Mouse (Mus musculus): ENCODE results near the gene Mmrn2. TPM values are rescaled to one million over a fixed set of nuclear protein-coding genes. Genes with fewer than 3 reads are reported as not detected.
"Not testable (repeated sequence)": the region's sequence is repeated elsewhere in the genome, so short reads cannot be mapped to it uniquely, and the experiment has no call there.

Gene Mmrn2
- total RNA-seq, 2 experiments from 2014 or later, result 25.2 to 34.6 TPM

DNA sequence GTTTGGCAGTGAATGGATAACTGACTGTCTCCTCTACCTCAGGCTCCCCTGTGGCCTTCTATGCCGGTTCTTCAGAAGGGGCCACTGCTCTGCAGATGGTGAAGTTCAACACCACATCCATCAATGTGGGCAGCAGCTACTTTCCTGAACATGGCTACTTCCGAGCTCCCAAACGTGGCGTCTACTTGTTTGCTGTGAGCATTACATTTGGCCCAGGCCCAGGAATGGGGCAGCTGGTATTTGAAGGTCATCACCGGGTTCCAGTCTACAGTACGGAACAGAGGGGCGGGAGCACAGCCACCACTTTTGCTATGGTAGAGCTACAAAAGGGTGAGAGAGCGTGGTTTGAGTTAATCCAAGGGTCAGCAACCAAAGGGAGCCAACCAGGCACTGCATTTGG, 27.6 kb downstream of the Mmrn2 start:
- DNase-seq, result peak; percentile 60

DNA sequence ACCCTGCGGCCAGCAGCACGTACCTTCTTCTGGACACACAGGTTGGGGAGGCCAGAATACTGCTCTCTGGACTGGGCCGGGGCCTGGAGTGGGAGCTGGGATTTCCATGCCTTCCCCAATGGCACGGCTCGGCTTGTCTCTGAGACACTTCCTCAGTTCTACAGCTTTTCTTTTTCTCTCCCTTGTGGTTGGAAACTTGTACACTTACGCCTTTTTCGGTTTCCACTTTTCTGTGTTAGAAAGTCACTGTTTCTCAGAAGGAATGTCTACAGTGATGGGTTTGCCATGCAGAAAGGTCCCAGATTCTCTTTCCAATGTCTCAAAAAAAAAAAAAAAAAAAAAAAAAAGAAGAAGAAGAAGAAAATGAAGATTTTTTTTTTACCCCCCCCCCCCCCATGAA, 28.2 kb downstream of the Mmrn2 start:
- DNase-seq, result no peak

DNA sequence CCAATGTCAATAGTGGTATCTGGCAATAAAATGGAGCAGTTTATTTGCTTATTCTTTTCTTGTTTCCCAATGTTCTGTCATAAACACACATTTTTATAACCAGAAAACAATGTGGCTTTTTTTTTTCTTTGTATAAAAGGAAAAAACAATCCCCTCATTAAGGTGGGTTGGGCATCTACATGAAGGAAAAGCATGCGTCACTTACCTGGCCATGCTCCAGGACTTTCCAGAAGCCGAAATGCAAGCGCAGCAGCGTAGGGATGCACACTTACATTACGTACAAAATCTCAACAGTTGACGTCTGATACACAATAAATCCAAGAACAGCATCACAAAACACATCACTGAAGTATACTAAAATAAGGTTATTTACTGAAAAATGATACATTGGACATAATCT, 35.5 kb downstream of the Mmrn2 start:
- DNase-seq, result no peak

DNA sequence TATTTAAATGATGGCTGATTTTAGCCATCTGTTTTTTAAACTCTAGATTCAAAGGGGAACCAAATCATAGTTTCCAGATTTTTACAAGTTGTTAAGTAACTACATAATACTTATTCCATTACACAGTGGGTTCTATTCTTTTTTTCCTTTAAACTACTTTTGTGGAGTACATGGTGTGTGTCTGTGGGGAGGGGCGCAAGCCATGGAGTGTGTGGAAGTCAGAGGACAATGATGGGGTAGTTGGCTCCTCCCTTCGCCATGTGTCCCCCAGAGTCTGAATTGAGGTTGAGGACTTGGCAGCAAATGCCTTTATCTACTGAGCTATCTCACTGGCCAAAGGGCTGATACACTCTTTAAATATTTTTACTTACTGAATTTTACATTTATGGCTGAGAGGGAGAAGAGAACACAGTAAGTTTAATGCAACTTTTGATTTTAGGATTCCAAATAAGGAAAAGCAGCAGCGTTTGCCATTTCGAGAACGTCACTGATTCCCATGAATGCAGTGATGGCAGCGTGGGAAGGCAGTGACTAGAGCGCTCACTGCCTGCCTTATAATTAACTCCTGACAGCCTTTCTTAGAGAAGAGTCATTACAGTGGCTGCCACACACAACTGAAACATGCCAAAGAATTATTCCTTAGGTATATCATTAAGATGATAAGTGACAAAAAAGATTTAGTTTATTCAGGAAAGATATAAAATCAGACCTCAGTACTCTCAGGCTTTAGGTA, 37.1 kb downstream of the Mmrn2 start:
- DNase-seq, result no peak

GRCm38 (mm10) chr14:34416946-34417345, 41.7 kb downstream of the Mmrn2 start:
- not testable (repeated sequence) for DNase-seq

GRCm38 (mm10) chr14:34417501-34417900, 42.2 kb downstream of the Mmrn2 start:
- DNase-seq, result no peak

DNA sequence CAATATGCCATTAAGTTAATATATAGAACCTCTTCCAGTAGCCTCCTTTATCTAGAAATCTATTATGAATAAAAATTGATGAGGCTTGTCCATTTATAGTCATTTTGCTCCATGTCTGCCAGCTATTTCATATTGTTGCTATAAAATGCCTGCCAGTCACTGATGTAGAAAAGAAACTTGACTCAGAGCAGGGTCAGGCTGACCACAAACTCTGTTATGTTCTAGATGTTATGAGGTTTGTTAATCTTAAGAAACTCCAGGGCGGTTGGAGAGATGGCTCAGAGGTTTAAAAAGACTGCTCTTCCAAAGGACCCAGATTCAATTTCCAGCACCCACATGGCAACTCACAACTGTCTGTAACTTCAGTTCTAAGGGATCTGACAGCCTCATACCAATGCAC, 45.8 kb downstream of the Mmrn2 start:
- no peak for DNase-seq

- DNase-seq, result no peak
These were observed 53.0 kb downstream of the Mmrn2 start for GRCm38 (mm10) chr14:34428274-34428673.

- no peak for DNase-seq
These were observed 53.8 kb downstream of the Mmrn2 start for GRCm38 (mm10) chr14:34429069-34429468.

DNA sequence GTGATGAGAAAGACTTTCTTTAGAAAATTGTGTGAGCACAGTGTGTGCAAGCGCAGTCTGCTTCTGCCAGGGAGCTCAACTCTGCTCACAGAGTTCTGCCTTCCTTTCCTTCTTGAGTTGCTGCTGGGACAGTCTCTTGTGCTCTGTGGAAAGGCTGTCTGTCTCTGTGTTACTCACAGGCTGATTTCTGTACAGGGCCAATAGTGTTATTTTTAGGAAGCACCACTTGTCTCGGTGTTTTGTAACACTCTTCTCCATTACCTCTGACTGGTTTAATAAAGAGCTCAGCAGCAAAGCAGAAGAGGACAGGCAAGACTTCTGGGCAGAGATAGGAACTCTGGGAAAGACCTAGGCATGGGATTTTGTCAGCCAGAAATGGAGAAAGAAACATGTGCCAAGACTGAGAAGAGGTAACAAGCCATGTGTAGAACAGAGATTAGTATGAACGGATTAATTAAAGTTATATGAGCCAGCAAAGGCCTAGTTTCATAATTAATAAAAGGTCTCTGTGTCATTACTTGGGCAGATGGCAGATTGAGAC, 65.3 kb downstream of the Mmrn2 start:
- DNase-seq, result no peak

- no peak for DNase-seq
These were observed 67.3 kb downstream of the Mmrn2 start for GRCm38 (mm10) chr14:34442531-34442930.

DNA sequence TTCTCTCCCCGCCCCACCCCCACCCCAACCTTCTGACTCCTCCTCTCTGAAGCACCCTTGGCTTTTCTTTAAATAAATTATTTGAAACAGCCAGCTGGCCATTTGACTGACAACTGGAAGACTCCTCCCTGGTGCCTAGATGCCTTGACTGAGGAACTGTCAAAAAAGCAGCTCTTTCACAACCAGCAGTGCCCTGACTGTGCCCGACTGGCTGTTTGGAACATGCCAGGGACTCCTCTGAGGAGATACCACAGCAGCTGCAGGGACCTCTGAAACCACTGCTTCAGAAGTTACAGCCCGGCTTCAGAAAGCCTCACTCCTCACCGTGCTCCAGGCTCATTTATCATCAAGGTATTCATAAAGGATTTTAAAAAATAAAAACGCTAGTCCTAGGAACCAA, 69.1 kb downstream of the Mmrn2 start:
- DNase-seq, result peak; percentile 11

- no peak for DNase-seq
These were observed 69.7 kb downstream of the Mmrn2 start for GRCm38 (mm10) chr14:34444924-34445323.

DNA sequence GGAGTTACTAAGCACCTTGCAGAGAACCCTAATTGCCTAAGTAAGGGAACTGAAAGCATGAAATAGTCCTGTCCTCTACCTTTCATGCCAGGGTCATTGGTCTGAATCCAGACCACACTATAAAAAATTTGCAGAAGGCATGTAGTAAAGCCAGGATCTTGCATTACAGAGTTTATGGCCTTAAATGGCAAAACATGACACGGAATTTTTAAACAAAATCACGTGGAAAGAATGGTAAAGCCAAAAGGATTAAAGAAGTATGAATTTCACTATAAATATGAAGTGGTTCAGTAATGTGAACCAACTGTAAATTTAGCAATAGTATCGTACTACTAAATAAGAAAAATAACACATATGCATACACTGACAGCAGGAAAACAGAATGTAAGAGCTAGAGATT, 70.1 kb downstream of the Mmrn2 start:
- DNase-seq, result peak; percentile 12

- no peak for DNase-seq
These were observed 71.4 kb downstream of the Mmrn2 start for GRCm38 (mm10) chr14:34446624-34447023.

DNA sequence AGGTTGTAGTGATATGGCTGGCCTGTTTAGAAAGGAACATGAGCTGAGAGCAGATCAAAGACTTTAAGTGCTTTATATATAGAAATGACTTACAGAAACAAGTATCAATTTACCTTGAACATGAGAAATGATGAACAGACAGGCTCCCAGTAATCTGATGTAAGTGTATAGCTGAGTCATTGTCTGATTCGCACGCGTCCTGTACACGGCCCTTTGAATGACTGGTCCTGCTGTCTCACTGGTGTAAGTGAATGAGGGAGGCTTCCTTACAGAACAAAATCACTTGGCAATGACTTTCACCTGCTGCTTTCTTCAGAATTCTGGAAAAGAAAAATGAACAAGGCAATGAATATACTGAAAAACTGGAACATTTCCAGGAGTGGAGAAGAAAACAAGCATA, 72.4 kb downstream of the Mmrn2 start:
- DNase-seq, result no peak

- no peak for DNase-seq
These were observed 73.1 kb downstream of the Mmrn2 start for GRCm38 (mm10) chr14:34448398-34448797.

- DNase-seq, result peak; percentile 7
These were observed 74.5 kb downstream of the Mmrn2 start for GRCm38 (mm10) chr14:34449807-34450206.

- DNase-seq, result no peak
These were observed 75.2 kb downstream of the Mmrn2 start for GRCm38 (mm10) chr14:34450451-34450850.

DNA sequence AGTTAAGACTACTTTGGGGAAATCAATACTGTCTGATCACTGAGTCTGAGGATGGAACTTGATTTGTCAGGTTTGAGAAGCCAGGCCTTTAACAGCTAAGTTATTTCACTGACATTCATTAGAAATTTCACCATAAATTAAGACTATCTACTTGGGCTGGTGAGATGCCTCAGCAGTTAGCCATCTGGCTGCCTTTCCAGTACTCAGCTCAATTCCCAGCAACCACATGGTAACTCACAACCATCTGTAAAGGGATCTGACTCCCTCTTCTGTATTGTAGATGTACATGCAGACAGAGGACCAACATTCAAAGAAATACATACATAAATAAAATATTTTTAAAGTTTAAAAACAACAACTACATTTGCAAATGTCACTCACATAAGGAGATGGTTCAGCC, 76.6 kb downstream of the Mmrn2 start:
- no peak for DNase-seq

DNA sequence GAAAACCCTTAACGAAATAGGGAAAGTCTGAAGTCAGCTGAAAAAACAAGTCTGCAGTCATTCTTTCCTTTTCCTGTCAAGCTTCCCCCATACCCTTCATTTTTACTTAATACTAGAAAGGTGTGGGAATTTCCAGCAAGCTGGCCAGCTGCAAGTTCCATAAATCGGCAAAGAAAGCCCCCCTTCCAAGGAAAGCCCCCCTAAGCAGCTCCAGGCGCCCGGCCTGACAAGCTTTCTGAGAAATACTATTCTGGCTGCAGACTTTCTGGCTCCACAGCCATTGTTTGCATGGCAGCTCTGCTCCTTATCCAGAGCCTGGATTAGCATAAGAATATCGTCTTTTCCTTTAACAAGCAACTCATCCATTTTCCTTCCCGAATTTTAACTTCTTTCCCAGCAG, 78.4 kb downstream of the Mmrn2 start:
- no peak for DNase-seq

Measured in adrenal gland, postnatal 10 days (tissue).